Mouse (Mus musculus) neural tube, embryonic 10.5 days (tissue): ENCODE data around the gene Vkorc1.

ENCODE experiments used
- DNase-seq: peaks from one replicate; pipeline ENCODE4 v3.0.0-alpha.2; 2017; ENCODE audit warnings: low spot score; ENCODE audit errors: extremely low spot score

Gene Vkorc1

GRCm38 (mm10) chr7:127876467-127877348, 18.7 kb downstream of the Vkorc1 start, which contains the start of gene Zfp668:
TSS of gene Zfp668 (minus strand) at chr7:127876828.
- peak; percentile 96 for DNase-seq

DNA sequence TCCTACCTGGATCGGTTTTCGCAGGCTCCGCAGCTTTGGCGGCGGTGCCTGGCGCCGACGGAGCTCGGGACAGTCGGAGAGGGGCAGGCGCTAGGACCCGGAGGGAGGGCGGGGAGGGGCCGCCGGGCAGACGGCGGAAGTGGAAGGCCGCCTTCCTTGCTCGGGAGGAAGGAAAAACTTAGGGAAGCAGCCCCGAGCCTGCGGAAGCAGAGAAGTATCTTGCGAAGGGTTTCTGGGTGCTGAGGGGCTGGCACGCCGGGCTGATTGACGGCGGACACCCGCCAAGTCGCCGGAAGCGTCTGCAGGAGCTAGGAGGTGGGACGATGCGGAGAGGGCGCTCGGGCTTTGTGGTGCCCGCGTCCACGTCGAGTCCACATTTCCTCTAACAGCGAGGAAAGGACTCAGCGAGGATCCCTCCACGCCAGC, 19.4 kb downstream of the Vkorc1 start, which contains the start of gene Zfp646:
Gene Zfp646 (plus strand): TSS at position 181 of the 426 bp plus-strand sequence.
- peak; percentile 93 for DNase-seq

DNA sequence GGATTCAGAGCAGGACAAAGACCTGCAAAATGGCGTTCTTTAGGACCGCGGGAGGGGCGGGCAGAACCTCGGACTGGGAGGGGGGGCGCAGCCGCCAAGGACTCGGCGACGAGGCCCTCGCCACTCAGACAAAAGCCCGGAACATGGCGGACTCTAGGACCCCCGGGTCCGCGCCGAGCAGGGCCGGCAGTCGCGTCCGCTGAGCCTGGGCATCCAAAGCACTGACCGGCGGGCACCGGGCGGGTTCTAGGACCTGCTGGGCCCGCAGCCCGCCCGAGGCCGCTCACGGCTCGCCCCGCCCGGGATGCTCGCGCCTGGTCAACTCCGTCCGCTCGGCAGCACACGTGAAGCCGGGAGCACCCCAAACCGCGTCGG, 19.8 kb downstream of the Vkorc1 start:
- DNase-seq, result peak; percentile 100

DNA sequence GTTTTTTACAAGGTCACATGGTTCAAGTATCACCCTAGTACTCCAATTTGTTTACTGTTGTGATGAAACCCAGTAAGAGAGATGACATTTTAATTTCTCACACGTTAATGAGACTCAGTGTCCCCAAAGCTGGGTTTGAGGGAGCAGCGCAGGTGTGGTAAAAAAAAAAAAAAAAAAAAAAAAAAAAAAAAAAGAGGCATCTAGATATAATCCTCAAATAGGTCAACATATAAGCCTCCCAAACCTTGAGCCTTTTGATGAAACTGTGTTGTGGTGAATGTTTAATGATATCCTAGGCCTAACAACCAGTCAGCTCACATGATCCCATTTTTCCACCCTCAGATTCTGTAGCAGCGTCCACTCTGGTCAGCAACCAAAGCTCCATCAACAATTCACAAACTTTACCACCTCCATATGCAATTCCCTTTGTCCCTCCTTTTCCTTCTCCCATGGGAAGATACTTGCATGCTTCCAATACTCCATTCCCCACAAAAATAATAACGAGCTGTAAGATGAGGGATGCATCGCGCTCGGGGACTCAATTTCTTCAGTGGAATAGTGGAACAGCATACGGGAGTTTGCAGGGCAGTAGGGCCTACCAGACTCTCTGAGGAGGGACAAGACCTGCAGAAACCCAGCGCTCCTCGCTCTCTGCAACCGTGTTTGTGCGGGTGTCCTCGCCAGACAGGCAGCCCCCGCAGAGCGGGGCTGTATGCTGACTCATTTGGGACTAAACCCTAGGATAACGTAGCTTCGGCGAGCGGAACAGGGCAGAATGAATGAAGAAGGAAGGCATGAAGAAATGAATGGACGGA, 20.4 kb downstream of the Vkorc1 start:
- DNase-seq, result no peak

GRCm38 (mm10) chr7:127870136-127870821, 25.1 kb downstream of the Vkorc1 start:
- DNase-seq, result no peak

DNA sequence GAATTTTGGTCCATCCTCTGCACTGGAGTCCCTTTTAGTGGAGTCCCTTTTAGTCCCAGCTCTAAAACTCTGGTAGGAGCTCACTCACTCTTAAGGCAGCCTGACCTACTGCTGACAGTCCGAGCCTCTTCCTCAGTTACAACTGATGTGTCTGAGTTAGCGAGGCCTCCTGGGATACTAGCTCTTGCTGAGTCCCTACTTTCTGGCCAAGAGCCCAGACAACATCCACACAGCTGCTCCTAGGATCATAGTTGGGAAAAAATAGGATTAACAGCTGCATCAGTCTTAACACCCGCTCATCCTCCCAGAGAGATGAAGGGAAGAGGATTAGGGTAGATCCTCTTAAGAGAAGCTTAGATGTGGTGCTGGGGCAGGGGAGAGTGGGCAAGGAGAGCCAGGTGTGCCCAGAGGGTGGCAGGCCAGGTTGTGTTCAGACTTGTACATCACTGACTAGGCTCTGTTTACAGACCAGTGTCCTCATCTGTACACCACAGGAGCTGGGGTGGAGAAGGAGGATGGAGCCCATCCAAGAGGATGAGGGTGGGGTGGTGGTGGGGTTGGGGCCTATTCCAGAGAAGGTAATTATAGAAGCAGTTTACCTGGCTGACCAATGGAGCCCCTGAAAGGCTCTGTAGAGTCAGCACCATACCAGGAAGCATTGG, 26.1 kb downstream of the Vkorc1 start:
- DNase-seq, result no peak

GRCm38 (mm10) chr7:127867641-127868040, 27.8 kb downstream of the Vkorc1 start:
- DNase-seq, result no peak

DNA sequence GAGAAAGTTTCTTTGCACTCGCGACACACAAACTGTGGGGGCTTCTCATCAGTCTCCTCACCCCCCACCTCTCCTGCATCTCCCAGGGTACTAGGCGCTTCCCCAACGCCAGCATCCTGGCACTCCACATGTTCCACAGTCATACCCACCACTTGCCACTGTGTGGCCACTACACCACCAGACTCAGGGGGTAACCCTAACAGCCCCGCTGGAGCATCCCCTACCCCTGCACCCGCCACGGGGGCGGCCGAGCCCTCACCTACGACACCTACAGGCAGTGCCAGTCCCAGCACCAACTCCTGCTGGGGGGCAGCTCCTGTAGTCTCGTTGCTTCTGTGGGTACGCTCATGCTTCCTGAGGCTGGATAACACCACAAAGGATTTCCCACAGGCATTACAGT, 29.0 kb downstream of the Vkorc1 start:
- no peak for DNase-seq

DNA sequence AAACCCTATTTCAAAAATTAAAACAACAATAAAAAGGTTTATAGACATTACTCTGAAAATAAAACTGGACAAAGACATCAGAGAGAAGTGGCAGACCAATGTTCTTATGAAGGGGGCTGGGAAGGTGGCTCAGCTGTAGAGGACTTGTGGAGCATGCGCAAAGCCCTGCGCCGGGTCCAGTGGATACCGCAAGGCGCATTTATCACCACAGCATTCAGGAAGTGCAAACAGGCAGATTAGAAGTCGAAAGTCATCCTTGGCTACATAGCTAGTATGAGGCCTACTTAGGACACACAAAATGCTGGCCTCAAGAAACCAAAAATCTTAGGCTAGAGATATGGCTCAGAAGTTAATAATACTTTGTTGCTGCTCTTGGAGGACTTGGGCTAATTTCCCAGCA, 37.2 kb downstream of the Vkorc1 start:
- no peak for DNase-seq

GRCm38 (mm10) chr7:127850906-127851305, 44.5 kb downstream of the Vkorc1 start:
- no peak for DNase-seq

DNA sequence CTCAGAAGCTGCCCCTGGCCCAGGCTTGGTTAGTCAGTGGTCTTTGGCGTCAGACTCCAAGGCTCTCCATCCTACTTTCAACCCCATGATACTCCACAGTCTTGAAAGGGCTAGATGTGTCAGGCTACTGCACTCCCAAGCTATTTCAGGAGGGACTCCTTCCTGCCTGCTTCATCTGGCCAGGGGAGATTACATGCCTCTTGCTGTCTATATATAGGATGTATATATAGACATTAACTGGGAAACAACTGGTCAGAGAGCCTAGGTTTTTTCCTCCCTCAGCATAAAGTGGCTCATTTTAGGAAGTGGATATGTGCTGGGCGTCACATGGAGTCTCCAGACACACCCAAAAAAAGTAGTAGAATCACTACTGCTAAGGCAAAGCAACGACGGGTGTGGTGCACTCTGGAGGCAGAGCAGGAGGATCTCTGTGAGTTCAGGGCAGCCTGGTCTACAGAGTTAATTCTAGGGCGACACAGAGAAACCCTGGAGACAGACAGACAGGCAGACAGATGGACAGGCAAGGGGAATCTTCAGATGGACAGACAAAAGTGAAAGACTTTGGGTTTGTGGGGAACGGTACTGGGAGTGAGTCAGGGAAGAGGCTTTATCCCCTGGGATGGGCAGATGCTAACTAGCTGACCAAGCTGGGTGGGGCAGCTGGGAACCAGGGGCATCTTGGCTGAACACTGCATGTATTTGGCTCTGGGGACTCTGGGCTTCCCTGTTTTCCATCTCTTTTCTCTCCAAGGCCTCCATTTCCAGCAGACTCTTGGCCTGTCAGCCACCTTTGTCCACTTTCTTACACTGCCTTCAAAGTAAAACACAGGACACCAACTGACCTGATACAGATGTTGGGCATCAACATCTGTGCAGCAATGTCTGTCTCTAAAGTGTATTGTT, 45.2 kb downstream of the Vkorc1 start:
- DNase-seq, result no peak
